16 mouse cellular contexts compared by ENCODE assay signal in genomic region chr4:22102478-22102877, GRCm38 (mm10).
DNase-seq lines count a peak whose midpoint lies in the region; ATAC-seq lines count a peak whose summit lies in the region.
"Had no signal": no experiment of that assay in that cellular context is flagged by ENCODE, and none has a peak within 500 bp of the region (broad histone marks: within the 10 kb centered on the region; RNA-seq: fewer than 3 reads in every experiment).

No protein-coding gene starts in this region.

- no peaks in the 10 kb centered on the region for H3K9me3 ChIP-seq in forebrain, embryonic 12.5 days
- no peaks in the 10 kb centered on the region for H3K9me3 ChIP-seq in forebrain, embryonic 11.5 days (ENCODE audit: control insufficient read depth, low read length)
- no peaks in the 10 kb centered on the region for H3K9me3 ChIP-seq in midbrain, embryonic 14.5 days (ENCODE audit: control insufficient read depth, low read length)
- H3K9me3 ChIP-seq: embryonic facial prominence, embryonic 12.5 days; limb, embryonic 10.5 days had no signal

- peaks cover 5% of the 10 kb centered on the region for H3K4me1 ChIP-seq in forebrain, embryonic 12.5 days
- no peaks in the 10 kb centered on the region for H3K4me1 ChIP-seq in forebrain, embryonic 11.5 days (replicated peaks; ENCODE audit: control insufficient read depth, insufficient read depth, low read length)
- H3K4me1 ChIP-seq in midbrain, embryonic 14.5 days (ENCODE audit: control insufficient read depth, insufficient read depth, low read length): peaks cover 23% of the 10 kb centered on the region
- H3K4me1 ChIP-seq: embryonic facial prominence, embryonic 12.5 days; limb, embryonic 10.5 days; megakaryocyte, embryonic 14.5 days had no signal

- H3K27ac ChIP-seq in forebrain, embryonic 12.5 days: no peak overlapping the region
- H3K27ac ChIP-seq in forebrain, embryonic 11.5 days (ENCODE audit: low read depth, low read length): no peak overlapping the region
- peak overlapping the region; percentile 43 for H3K27ac ChIP-seq in midbrain, embryonic 14.5 days (replicated peaks; ENCODE audit: low read depth, low read length)
- H3K27ac ChIP-seq: embryonic facial prominence, embryonic 12.5 days; limb, embryonic 10.5 days; liver, embryonic 14.5 days had no signal

- 63% methylated on average over 5 of the region's 5 CpGs for WGBS in forebrain, embryonic 12.5 days
- WGBS in forebrain, embryonic 11.5 days: 84% methylated on average over 5 of the region's 5 CpGs
- WGBS in midbrain, embryonic 14.5 days: 35% methylated on average over 5 of the region's 5 CpGs

- DNase-seq in forebrain, embryonic 11.5 days (ENCODE audit: low spot score): no peak
- peak; percentile 40 to 71 for DNase-seq in right cerebral cortex, postnatal 10 days (ENCODE audit: low spot score in 2 of 2)
- DNase-seq in right cerebral cortex, adult 2 months (ENCODE audit: low spot score in 2 of 2): no peak
- peak; percentile 71 for DNase-seq in midbrain, embryonic 14.5 days
- no peak for DNase-seq in right cerebral cortex, postnatal 25 days
- DNase-seq in adrenal gland, postnatal 14 days: no peak
- DNase-seq: adrenal gland, postnatal 25 days; gastrocnemius, postnatal 10 days; heart, postnatal 10 days had no signal

- H3K4me2 ChIP-seq in forebrain, embryonic 12.5 days: no peak overlapping the region
- H3K4me2 ChIP-seq in forebrain, embryonic 11.5 days (ENCODE audit: low read depth, low read length, severe bottlenecking): no peak overlapping the region
- H3K4me2 ChIP-seq in midbrain, embryonic 14.5 days (ENCODE audit: low read length): no peak overlapping the region
- H3K4me2 ChIP-seq: embryonic facial prominence, embryonic 12.5 days had no signal

- H3K36me3 ChIP-seq in forebrain, embryonic 12.5 days (replicated peaks): no peaks in the 10 kb centered on the region
- no peaks in the 10 kb centered on the region for H3K36me3 ChIP-seq in forebrain, embryonic 11.5 days (ENCODE audit: control insufficient read depth, insufficient read depth, low read length)
- H3K36me3 ChIP-seq in midbrain, embryonic 14.5 days (ENCODE audit: control insufficient read depth, insufficient read depth, low read length): no peaks in the 10 kb centered on the region
- H3K36me3 ChIP-seq: embryonic facial prominence, embryonic 12.5 days; limb, embryonic 10.5 days had no signal

- ATAC-seq in forebrain, embryonic 12.5 days (ENCODE audit: low FRiP score): peak; percentile 57; the same call in 1 of the 2 replicates
- ATAC-seq in forebrain, embryonic 11.5 days (replicated peaks; ENCODE audit: low FRiP score): no peak
- peak; percentile 79 for ATAC-seq in midbrain, embryonic 14.5 days (ENCODE audit: low FRiP score, low TSS enrichment)
- no peak for ATAC-seq in erythroid progenitor cell, adult 5-6 weeks (replicated peaks; ENCODE audit: low FRiP score, poor library complexity, severe bottlenecking)
- ATAC-seq: intestine, embryonic 16.5 days had no signal

- H3K9ac ChIP-seq in forebrain, embryonic 12.5 days: no peak overlapping the region
- H3K9ac ChIP-seq in forebrain, embryonic 11.5 days (ENCODE audit: low read length): no peak overlapping the region
- H3K9ac ChIP-seq in midbrain, embryonic 14.5 days (replicated peaks; ENCODE audit: low read length): no peak overlapping the region
- H3K9ac ChIP-seq: embryonic facial prominence, embryonic 12.5 days; liver, embryonic 14.5 days had no signal

- no peak overlapping the region for H3K4me3 ChIP-seq in forebrain, embryonic 12.5 days (replicated peaks)
- no peak overlapping the region for H3K4me3 ChIP-seq in forebrain, embryonic 11.5 days (ENCODE audit: low read depth, low read length)
- no peak overlapping the region for H3K4me3 ChIP-seq in midbrain, embryonic 14.5 days (replicated peaks; ENCODE audit: low read depth, low read length)
- H3K4me3 ChIP-seq: embryonic facial prominence, embryonic 12.5 days; limb, embryonic 10.5 days; megakaryocyte, embryonic 14.5 days had no signal

- H3K27me3 ChIP-seq in forebrain, embryonic 12.5 days: no peaks in the 10 kb centered on the region
- no peaks in the 10 kb centered on the region for H3K27me3 ChIP-seq in forebrain, embryonic 11.5 days (ENCODE audit: control insufficient read depth, insufficient read depth, low read length)
- H3K27me3 ChIP-seq in midbrain, embryonic 14.5 days (ENCODE audit: control insufficient read depth, insufficient read depth, low read length): no peaks in the 10 kb centered on the region
- H3K27me3 ChIP-seq: embryonic facial prominence, embryonic 12.5 days; megakaryocyte, embryonic 14.5 days had no signal

Comparison
In these comparisons a context has a peak if more than half of its experiments do, and no peak if none do; other contexts are left out.
1. ATAC-seq: peak in forebrain, embryonic 12.5 days (single experiment) and midbrain, embryonic 14.5 days (single experiment); none in forebrain, embryonic 11.5 days (single experiment) and erythroid progenitor cell, adult 5-6 weeks (single experiment).
2. DNase-seq: peak in right cerebral cortex, postnatal 10 days (2 of 2) and midbrain, embryonic 14.5 days (single experiment); none in forebrain, embryonic 11.5 days (single experiment), right cerebral cortex, adult 2 months (0 of 2), right cerebral cortex, postnatal 25 days (single experiment) and adrenal gland, postnatal 14 days (single experiment).